Mouse (Mus musculus) thymus, adult 2 months (tissue): ENCODE measurements around the gene Rptor.

Experiments used
- CTCF ChIP-seq: fragments of 200-500 bp; IDR thresholded peaks from 2 replicates; pipeline ENCODE4 v1.5.1; 2012; ENCODE audit warnings: mild to moderate bottlenecking, control low read depth, low read length, moderate library complexity, borderline replicate concordance; ENCODE audit not compliant: control insufficient read depth, poor library complexity, insufficient read depth; ENCODE audit errors: extremely low read depth
- POLR2A ChIP-seq: fragments of 200-500 bp; IDR thresholded peaks from 2 replicates; pipeline ENCODE4 v1.6.1; 2012; ENCODE audit warnings: mild to moderate bottlenecking, low read length, control low read depth, moderate library complexity; ENCODE audit not compliant: control insufficient read depth, poor library complexity, insufficient read depth; ENCODE audit errors: extremely low read depth

DNA sequence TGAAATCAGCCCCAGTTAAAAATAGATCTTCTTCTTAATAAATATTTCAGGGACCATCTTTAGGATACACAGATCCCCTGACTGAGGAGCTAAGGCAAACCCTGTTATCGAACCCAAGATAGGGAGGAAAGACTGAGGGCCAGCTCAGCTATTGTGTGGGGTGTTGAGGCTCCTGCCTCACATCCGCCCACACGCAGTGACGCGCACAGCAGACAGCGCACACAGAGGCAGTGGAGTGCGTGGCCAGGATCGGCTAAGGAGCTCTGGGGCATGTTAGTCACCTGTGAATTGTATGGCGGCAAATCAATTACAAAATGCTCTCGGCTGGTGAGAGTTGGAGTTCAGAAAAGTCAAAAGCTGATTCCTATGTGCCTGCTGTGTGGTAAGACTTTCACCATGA, 37.0 kb upstream of the Rptor start:
- TF ChIP-seq CTCF, result no peak
- no peak for TF ChIP-seq POLR2A
